Mouse (Mus musculus): ENCODE results near the gene Cacna2d2.
"Not testable (repeated sequence)": the region's sequence is repeated elsewhere in the genome, so short reads cannot be mapped to it uniquely, and the experiment has no call there.

Gene Cacna2d2

GRCm38 (mm10) chr9:107563029-107563581 is 163.7 kb downstream of the Cacna2d2 start, which contains the start of gene Tusc2:
Gene Tusc2, plus strand, starts transcription at chr9:107563255.
- peak; percentile 96 for DNase-seq

GRCm38 (mm10) chr9:107565556-107565955 is 166.1 kb downstream of the Cacna2d2 start:
- DNase-seq: not testable (repeated sequence)

DNA sequence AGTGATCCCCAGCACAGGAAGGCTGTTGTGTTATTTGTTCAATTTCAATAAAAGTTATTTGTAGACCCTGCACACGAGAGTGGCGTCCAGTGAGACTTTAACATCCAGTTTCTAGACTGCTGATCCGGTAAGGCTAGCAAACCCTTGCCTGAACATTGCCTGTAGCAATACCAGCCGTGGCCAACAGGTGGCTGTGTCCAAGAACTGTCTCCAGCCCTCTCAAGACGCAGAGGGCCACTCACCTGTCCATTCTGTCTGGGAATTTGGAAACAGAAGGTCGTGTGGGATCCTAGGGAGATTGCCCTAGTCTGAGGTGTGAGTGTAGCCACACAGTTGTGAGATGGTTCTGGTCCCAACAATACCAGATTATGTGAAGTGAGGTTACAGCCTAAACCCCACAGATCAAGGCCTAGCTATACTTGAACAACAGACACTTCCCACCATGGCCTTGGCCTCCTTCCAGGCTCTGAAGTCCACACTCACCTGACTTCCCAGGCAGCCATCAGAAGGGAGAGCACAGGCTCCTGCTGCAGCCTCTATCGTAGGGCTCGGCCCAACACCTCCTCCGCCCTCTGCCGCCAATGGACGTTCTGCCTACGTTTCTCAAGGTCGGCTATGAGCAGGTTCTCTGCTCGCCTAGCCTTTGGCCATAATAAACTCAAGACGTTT is 166.8 kb downstream of the Cacna2d2 start:
- peak; percentile 64 for DNase-seq

DNA sequence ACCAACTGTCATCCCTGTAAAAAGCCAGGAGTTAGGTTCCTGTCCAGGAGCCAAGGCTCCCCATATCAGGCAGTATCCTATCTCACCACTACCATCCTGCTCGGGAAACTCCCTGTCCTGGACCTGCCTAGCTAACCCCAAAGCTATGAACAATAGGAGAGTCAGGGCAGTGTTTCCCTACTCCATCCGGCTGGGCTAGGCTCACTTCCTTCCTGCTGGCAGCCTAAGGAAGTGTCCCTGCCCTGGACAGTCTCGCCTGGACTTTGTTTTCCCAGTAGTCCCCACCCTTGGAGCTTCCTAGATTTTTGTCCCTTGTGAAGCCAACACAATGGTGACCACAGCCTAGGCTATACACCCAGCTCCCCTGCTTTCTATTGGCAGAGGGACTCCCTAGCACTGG is 167.4 kb downstream of the Cacna2d2 start:
- no peak for DNase-seq

- no peak for DNase-seq
Observed at GRCm38 (mm10) chr9:107567702-107568319, 168.4 kb downstream of the Cacna2d2 start, which contains the start of gene Hyal2. Gene Hyal2, plus strand, starts transcription at chr9:107567945.

- DNase-seq: peak; percentile 81
Observed at GRCm38 (mm10) chr9:107568331-107569261, 169.2 kb downstream of the Cacna2d2 start.

DNA sequence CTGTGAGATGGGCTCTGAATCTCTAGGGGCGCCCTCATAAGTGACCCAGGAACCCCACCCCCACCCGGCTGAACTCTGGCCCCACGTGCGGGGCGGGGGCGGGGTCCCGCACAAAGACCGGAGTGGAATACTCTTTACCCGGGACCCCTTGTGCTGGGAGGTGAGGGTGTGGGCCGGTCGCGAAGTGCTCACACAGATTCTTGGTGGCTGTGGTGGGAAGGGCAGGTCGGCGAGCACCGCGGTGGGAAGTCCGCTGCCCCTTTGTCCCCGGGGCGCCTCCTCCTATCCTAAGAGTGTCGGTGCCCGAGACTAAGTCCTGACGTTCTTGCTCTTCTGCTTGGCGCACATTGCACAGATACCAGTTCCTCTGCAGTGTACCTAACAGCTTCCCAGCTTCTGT is 169.9 kb downstream of the Cacna2d2 start:
- no peak for DNase-seq

DNA sequence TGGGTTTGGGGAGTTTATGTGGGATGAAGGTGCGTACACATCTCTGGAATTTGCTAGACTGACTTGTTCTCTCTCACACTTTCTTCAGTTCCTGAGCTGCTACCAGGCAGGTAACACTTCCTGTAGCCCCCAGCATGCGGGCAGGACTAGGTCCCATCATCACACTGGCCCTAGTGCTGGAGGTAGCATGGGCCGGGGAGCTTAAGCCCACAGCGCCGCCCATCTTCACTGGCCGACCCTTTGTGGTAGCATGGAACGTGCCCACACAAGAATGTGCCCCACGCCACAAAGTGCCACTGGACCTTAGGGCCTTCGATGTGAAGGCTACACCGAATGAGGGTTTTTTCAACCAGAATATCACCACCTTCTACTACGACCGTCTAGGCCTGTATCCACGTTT is 170.6 kb downstream of the Cacna2d2 start:
- DNase-seq: no peak

GRCm38 (mm10) chr9:107570845-107571244 is 171.4 kb downstream of the Cacna2d2 start:
- no peak for DNase-seq

- no peak for DNase-seq
Observed at GRCm38 (mm10) chr9:107571534-107572326, 172.3 kb downstream of the Cacna2d2 start.

GRCm38 (mm10) chr9:107572327-107572662 is 172.9 kb downstream of the Cacna2d2 start:
- DNase-seq: no peak

DNA sequence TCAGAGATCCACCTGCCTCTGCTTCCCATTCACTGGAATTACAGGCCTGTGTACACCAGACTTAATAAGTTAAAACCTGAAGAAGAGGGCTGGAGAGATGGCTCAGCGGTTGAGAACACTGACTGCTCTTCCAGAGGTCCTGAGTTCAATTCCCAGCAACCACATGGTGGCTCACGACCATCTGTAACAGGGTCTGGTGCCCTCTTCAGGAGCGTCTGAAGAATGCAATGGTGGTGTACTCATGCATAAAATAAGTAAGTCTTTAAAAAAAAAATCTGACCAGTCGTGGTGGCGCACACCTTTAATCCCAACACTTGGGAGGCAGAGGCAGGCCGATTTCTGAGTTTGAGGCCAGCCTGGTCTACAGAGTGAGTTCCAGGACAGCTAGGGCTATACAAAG is 174.4 kb downstream of the Cacna2d2 start:
- not testable (repeated sequence) for DNase-seq

GRCm38 (mm10) chr9:107575579-107576356 is 176.4 kb downstream of the Cacna2d2 start:
- no peak for DNase-seq

DNA sequence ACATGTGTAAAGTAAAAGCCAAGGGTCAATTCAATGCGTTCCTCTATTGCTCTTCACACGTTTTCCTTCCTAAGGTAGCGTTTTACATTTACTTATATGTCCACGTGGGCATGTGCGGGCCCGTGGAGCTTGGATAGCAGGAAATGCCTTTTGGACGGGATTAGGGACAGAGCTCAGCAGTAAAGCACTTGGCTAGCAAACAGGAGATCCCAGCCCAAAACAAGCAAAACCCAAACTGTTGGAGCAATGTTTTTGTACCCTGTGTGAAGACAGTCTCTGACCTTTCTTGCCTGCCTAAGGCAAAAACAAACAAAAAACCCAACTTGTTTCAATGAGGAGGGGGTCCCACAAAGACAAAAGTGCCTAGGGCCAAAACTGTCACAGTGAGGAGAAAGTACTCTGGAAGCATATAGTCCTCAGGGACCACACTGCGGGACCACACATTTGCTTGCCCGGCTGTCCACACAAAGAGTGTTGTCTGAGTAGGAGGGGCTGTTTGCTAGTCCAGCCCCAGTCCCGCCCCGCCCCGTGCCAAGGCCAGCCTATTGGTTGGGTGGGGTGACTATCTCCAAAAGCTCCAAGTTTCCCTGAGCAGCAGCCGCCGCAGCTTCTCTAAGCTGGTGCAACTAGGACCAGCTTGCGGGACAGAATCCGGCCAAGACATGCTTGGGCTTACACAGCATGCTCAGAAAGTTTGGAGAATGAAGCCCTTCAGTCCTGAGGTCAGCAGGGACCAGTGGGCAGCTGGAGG is 177.1 kb downstream of the Cacna2d2 start, which contains the start of gene Hyal1:
TSS of gene Hyal1 (plus strand) at position 571 of the 751 bp plus-strand sequence.
- DNase-seq: no peak

DNA sequence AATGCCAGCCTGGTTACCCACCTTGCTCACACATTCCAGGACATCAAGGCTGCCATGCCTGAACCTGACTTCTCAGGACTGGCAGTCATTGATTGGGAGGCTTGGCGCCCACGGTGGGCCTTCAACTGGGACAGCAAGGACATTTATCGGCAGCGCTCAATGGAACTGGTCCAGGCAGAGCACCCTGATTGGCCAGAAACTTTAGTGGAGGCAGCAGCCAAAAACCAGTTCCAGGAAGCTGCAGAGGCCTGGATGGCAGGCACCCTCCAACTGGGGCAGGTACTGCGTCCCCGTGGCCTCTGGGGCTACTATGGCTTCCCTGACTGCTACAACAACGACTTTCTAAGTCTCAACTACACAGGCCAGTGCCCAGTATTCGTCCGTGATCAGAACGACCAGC is 178.5 kb downstream of the Cacna2d2 start:
- DNase-seq: no peak

DNA sequence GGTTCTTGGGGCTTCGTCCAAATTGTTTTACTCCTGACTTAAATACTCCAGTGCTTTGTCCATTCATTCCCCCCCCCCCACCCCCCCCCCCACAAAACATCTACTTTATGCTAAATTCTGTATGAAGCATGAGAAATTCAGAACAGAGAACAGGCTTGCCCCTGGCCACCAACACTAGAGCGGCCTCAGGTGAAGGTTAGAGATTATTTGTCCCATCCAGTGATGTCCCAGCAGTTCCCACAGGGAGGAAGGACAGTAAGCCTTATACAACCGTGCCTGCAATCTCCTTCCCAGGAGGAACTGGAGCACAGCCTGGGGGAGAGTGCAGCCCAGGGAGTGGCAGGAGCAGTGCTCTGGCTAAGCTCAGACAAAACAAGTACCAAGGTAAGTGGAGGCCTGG is 179.2 kb downstream of the Cacna2d2 start, which contains the start of gene Naa80:
TSS of gene Naa80 (plus strand) at position 301 of the 400 bp plus-strand sequence.
- no peak for DNase-seq

Data from right cerebral cortex, postnatal 25 days (tissue).